Mouse (Mus musculus): ENCODE measurements around the gene Col4a2.

The Col4a2 gene

GRCm38 (mm10) chr8:11359846-11360245 lies 47.2 kb downstream of the Col4a2 start:
- no peak for DNase-seq (ENCODE audit: low spot score)

- DNase-seq (ENCODE audit: low spot score), result no peak
Measured at GRCm38 (mm10) chr8:11361546-11362277, 49.1 kb downstream of the Col4a2 start.

GRCm38 (mm10) chr8:11362278-11363214 lies 49.9 kb downstream of the Col4a2 start:
- DNase-seq (ENCODE audit: low spot score), result no peak

- DNase-seq (ENCODE audit: low spot score), result no peak
Measured at GRCm38 (mm10) chr8:11363340-11364126, 50.9 kb downstream of the Col4a2 start.

- no peak for DNase-seq (ENCODE audit: low spot score)
Measured at GRCm38 (mm10) chr8:11366251-11366650, 53.6 kb downstream of the Col4a2 start.

- no peak for DNase-seq (ENCODE audit: low spot score)
Measured at GRCm38 (mm10) chr8:11366741-11367140, 54.1 kb downstream of the Col4a2 start.

GRCm38 (mm10) chr8:11367670-11368069 lies 55.1 kb downstream of the Col4a2 start:
- DNase-seq (ENCODE audit: low spot score), result no peak

GRCm38 (mm10) chr8:11369526-11370203 lies 57.1 kb downstream of the Col4a2 start:
- DNase-seq (ENCODE audit: low spot score), result peak; percentile 84

- no peak for DNase-seq (ENCODE audit: low spot score)
Measured at GRCm38 (mm10) chr8:11371347-11371746, 58.7 kb downstream of the Col4a2 start.

GRCm38 (mm10) chr8:11372080-11372479 lies 59.5 kb downstream of the Col4a2 start:
- no peak for DNase-seq (ENCODE audit: low spot score)

GRCm38 (mm10) chr8:11373643-11374325 lies 61.2 kb downstream of the Col4a2 start:
- no peak for DNase-seq (ENCODE audit: low spot score)

GRCm38 (mm10) chr8:11374326-11375076 lies 61.9 kb downstream of the Col4a2 start:
- no peak for DNase-seq (ENCODE audit: low spot score)

- no peak for DNase-seq (ENCODE audit: low spot score)
Measured at GRCm38 (mm10) chr8:11375749-11376438, 63.3 kb downstream of the Col4a2 start.

- no peak for DNase-seq (ENCODE audit: low spot score)
Measured at GRCm38 (mm10) chr8:11377391-11378210, 65.0 kb downstream of the Col4a2 start.

GRCm38 (mm10) chr8:11379590-11379989 lies 67.0 kb downstream of the Col4a2 start:
- DNase-seq (ENCODE audit: low spot score), result no peak

- DNase-seq (ENCODE audit: low spot score), result no peak
Measured at GRCm38 (mm10) chr8:11381544-11381943, 68.9 kb downstream of the Col4a2 start.

- DNase-seq (ENCODE audit: low spot score), result no peak
Measured at GRCm38 (mm10) chr8:11382059-11382810, 69.6 kb downstream of the Col4a2 start.

- DNase-seq (ENCODE audit: low spot score), result peak; percentile 73
Measured at GRCm38 (mm10) chr8:11382933-11383332, 70.3 kb downstream of the Col4a2 start.

Data from lung, postnatal 25 days (tissue).